Mouse (Mus musculus): Measurements from ENCODE around the gene Cavin1. TPM values are rescaled to one million over a fixed set of nuclear protein-coding genes. Genes with fewer than 3 reads are reported as not detected.

Cavin1 gene
- polyA plus RNA-seq, 1 experiment, result 27.0 TPM

- DNase-seq (ENCODE audit: low read depth in 1 of 2, low spot score in 2 of 2), result no peak
- Histone ChIP-seq H3K27me3 (ENCODE audit: control insufficient read depth, insufficient read depth, low read length) (no peaks in the 10 kb centered on the region), H3K27ac (ENCODE audit: insufficient read depth, low read length) (no peak overlapping the region), H3K4me1 (ENCODE audit: control insufficient read depth, insufficient read depth, insufficient read length) (peaks cover 22% of the 10 kb centered on the region), H3K36me3 (ENCODE audit: control insufficient read depth, insufficient read depth, low read length) (no peaks in the 10 kb centered on the region), H3K4me3 (ENCODE audit: extremely low read depth, insufficient read depth, insufficient read length) (no peak overlapping the region)
- WGBS, result 66% methylated on average over 8 of the region's 8 CpGs
- TF ChIP-seq POLR2A (IDR thresholded peaks at IDR 0.05; ENCODE audit: low read depth, low read length) (no peak), CTCF (IDR thresholded peaks at IDR 0.05; ENCODE audit: extremely low read depth, insufficient read depth, insufficient read length, insufficient replicate concordance) (no peak)
Observed at GRCm38 (mm10) chr11:100935373-100936355, 35.0 kb downstream of the Cavin1 start.

DNA sequence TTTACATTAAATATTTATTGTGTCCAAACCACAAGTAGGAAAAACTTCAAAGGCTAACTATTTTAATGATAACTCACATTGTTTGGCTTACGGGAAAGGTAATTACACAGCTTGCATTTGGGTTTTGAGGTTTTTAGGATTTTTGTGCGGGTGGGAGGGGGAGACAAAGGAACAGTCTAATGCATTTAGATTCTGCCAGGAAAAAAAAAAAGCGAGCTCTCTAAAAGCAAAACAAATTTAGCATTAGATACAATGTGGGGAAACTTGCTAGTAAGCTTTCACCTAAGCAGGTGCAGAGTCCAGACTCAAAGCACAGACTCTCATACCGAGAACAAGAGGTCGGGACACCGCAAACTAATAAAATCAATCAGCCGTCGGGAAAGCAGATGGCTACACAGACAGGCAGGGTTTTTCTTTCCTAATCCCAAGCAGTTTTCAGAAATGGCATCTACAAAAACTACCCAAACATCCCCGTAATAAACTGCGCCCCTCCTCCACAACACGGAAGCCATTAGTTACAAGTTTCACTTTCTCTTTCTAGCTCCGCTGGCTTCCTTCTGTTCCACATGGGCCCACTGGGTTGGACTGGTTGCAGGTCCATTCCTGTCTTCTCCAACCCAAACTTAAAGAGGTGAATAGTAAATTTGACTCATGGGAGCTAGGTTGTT is 39.3 kb downstream of the Cavin1 start:
- H3K27ac ChIP-seq (ENCODE audit: insufficient read depth, low read length), result peak overlapping the region; percentile 69
- peaks cover 21% of the 10 kb centered on the region for H3K4me1 ChIP-seq (ENCODE audit: control insufficient read depth, insufficient read depth, insufficient read length)
- H3K4me3 ChIP-seq (ENCODE audit: extremely low read depth, insufficient read depth, insufficient read length), result peak overlapping the region; percentile 57
- H3K27me3 ChIP-seq (ENCODE audit: control insufficient read depth, insufficient read depth, low read length), result no peaks in the 10 kb centered on the region
- TF ChIP-seq CTCF (IDR thresholded peaks at IDR 0.05; ENCODE audit: extremely low read depth, insufficient read depth, insufficient read length, insufficient replicate concordance) (no peak), POLR2A (IDR thresholded peaks at IDR 0.05; ENCODE audit: low read depth, low read length) (no peak)
- peak; percentile 41 to 56 for DNase-seq (ENCODE audit: low read depth in 1 of 2, low spot score in 2 of 2)
- H3K36me3 ChIP-seq (ENCODE audit: control insufficient read depth, insufficient read depth, low read length), result peaks cover 2% of the 10 kb centered on the region; the same call in 1 of the 2 replicates
- WGBS, result 9% methylated on average over 12 of the region's 12 CpGs

DNA sequence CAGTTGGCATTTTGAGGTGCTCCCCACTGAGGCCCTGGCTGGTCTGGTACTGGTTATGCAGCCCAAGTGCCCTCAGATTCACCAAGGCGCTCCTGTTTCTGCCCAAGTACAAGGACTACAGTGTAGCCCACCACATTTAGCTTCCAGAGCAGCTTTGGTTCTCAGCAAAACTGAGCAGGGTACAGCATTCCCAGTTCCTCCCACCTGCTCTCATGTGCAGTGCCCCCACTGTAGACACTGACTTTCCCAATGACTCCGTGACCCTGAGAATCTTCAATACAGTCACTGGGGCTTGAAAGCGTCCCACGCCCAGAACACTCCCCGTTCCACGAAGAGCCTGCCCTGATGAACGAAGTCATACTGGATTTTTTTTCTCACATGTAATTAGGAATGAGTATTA is 40.1 kb downstream of the Cavin1 start:
- Histone ChIP-seq H3K27me3 (ENCODE audit: control insufficient read depth, insufficient read depth, low read length) (no peaks in the 10 kb centered on the region), H3K27ac (ENCODE audit: insufficient read depth, low read length) (peak overlapping the region; percentile 20; the same call in 1 of the 2 replicates), H3K36me3 (ENCODE audit: control insufficient read depth, insufficient read depth, low read length) (peaks cover 5% of the 10 kb centered on the region), H3K4me1 (ENCODE audit: control insufficient read depth, insufficient read depth, insufficient read length) (peaks cover 16% of the 10 kb centered on the region), H3K4me3 (ENCODE audit: extremely low read depth, insufficient read depth, insufficient read length) (no peak overlapping the region)
- DNase-seq (ENCODE audit: low read depth in 1 of 2, low spot score in 2 of 2), result no peak
- 86% methylated on average over 7 of the region's 7 CpGs for WGBS
- TF ChIP-seq POLR2A (IDR thresholded peaks at IDR 0.05; ENCODE audit: low read depth, low read length), result no peak
- no peak for TF ChIP-seq CTCF (IDR thresholded peaks at IDR 0.05; ENCODE audit: extremely low read depth, insufficient read depth, insufficient read length, insufficient replicate concordance)

DNA sequence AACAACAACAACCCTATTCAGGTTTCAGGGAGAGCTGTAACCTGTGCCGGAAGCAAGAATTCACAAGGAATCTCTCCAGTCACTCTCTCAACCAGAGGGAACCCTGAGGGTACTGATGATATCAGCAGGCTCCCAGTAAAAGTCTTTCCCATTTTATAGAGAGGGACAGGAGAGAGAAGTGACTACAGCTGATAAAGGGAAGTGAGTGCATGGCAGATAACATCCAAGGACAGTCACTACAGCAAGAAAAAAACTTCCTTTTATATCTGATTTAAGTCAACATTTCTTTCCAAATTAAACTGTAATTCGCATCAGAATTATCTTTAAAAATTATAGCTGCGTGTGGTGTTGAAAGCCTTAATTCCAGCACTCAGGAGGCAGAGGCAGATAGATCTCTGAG is 43.3 kb downstream of the Cavin1 start:
- H3K27ac ChIP-seq (ENCODE audit: insufficient read depth, low read length), result no peak overlapping the region
- WGBS, result 69% methylated on average over 3 of the region's 3 CpGs

DNA sequence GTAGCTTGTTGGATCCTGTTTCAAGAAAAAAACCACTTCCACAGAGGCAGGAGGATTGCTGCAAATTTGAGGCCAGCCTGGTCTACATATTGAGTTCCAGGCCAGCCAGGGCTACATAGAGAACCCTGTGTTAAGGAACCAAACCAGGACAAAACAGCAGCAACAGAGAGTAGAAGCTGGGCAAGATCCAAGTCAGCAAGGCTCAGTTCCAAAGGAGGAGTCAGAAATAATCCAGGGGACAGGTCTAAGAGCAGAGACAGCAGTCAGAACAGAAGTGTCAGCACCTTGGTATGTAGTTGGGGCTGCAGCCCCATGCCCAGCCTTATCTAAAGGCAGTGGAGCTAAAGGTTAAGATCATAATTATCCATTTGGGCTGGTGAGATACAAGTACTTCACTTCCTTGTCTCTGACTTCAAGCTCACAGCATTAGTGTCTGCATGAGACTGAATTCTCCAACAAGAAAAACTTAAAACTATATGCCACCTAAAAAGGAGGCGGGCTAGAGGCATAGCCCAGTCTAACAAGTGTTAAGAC is 46.2 kb downstream of the Cavin1 start:
- peaks cover 4% of the 10 kb centered on the region; the same call in 1 of the 2 replicates for H3K36me3 ChIP-seq (ENCODE audit: control insufficient read depth, insufficient read depth, low read length)
- no peak overlapping the region for H3K4me3 ChIP-seq (ENCODE audit: extremely low read depth, insufficient read depth, insufficient read length)
- no peaks in the 10 kb centered on the region for H3K4me1 ChIP-seq (ENCODE audit: control insufficient read depth, insufficient read depth, insufficient read length)
- H3K27me3 ChIP-seq (ENCODE audit: control insufficient read depth, insufficient read depth, low read length), result no peaks in the 10 kb centered on the region
- H3K27ac ChIP-seq (ENCODE audit: insufficient read depth, low read length), result no peak overlapping the region
- 85% methylated on average over 1 of the region's 1 CpGs for WGBS
- TF ChIP-seq CTCF (IDR thresholded peaks at IDR 0.05; ENCODE audit: extremely low read depth, insufficient read depth, insufficient read length, insufficient replicate concordance), result no peak
- TF ChIP-seq POLR2A (IDR thresholded peaks at IDR 0.05; ENCODE audit: low read depth, low read length), result no peak
- no peak for DNase-seq (ENCODE audit: low read depth in 1 of 2, low spot score in 2 of 2)

More for the DNA sequence above, 43.3 kb downstream of the Cavin1 start:
- no peak for DNase-seq (ENCODE audit: low read depth in 1 of 2, low spot score in 2 of 2)
- Histone ChIP-seq H3K4me3 (ENCODE audit: extremely low read depth, insufficient read depth, insufficient read length) (no peak overlapping the region), H3K36me3 (ENCODE audit: control insufficient read depth, insufficient read depth, low read length) (peaks cover 5% of the 10 kb centered on the region), H3K4me1 (ENCODE audit: control insufficient read depth, insufficient read depth, insufficient read length) (peaks cover 2% of the 10 kb centered on the region; the same call in 1 of the 2 replicates), H3K27me3 (ENCODE audit: control insufficient read depth, insufficient read depth, low read length) (no peaks in the 10 kb centered on the region)
- TF ChIP-seq CTCF (IDR thresholded peaks at IDR 0.05; ENCODE audit: extremely low read depth, insufficient read depth, insufficient read length, insufficient replicate concordance), result no peak
- TF ChIP-seq POLR2A (IDR thresholded peaks at IDR 0.05; ENCODE audit: low read depth, low read length), result no peak

GRCm38 (mm10) chr11:100920887-100921624 is 49.6 kb downstream of the Cavin1 start:
- no peaks in the 10 kb centered on the region for H3K27me3 ChIP-seq (ENCODE audit: control insufficient read depth, insufficient read depth, low read length)
- H3K4me1 ChIP-seq (ENCODE audit: control insufficient read depth, insufficient read depth, insufficient read length), result no peaks in the 10 kb centered on the region
- H3K27ac ChIP-seq (ENCODE audit: insufficient read depth, low read length), result no peak overlapping the region
- peaks cover 6% of the 10 kb centered on the region; the same call in 1 of the 2 replicates for H3K36me3 ChIP-seq (ENCODE audit: control insufficient read depth, insufficient read depth, low read length)
- no peak overlapping the region for H3K4me3 ChIP-seq (ENCODE audit: extremely low read depth, insufficient read depth, insufficient read length)
- 83% methylated on average over 4 of the region's 4 CpGs for WGBS
- no peak for DNase-seq (ENCODE audit: low read depth in 1 of 2, low spot score in 2 of 2)
- TF ChIP-seq CTCF (IDR thresholded peaks at IDR 0.05; ENCODE audit: extremely low read depth, insufficient read depth, insufficient read length, insufficient replicate concordance) (no peak), POLR2A (IDR thresholded peaks at IDR 0.05; ENCODE audit: low read depth, low read length) (no peak)

Data from spleen, adult 2 months (tissue).